ENCODE assay signal across 8 mouse cellular contexts in genomic region chr8:109777851-109778250, GRCm38 (mm10). TPM values are rescaled to one million over a fixed set of nuclear protein-coding genes. Genes with fewer than 3 reads are reported as not detected.
DNase-seq lines count a peak whose midpoint lies in the region; ATAC-seq and TF ChIP-seq lines count a peak whose summit lies in the region.

No protein-coding gene starts in this region.

- peak overlapping the region; percentile 85; the same call in 1 of the 2 replicates for H3K4me3 ChIP-seq in kidney, adult 2 months (ENCODE audit: insufficient read depth, low read depth, low read length)
- H3K4me3 ChIP-seq in hindbrain, embryonic 10.5 days: peak overlapping the region; percentile 88
- peak overlapping the region; percentile 62 for H3K4me3 ChIP-seq in midbrain, embryonic 11.5 days (ENCODE audit: low read depth, low read length)

- peaks cover 7% of the 10 kb centered on the region for H3K4me1 ChIP-seq in kidney, adult 2 months (ENCODE audit: control insufficient read depth, insufficient read depth, low read length)
- H3K4me1 ChIP-seq in hindbrain, embryonic 10.5 days (replicated peaks): peaks cover 16% of the 10 kb centered on the region
- H3K4me1 ChIP-seq in midbrain, embryonic 11.5 days (ENCODE audit: control insufficient read depth, insufficient read depth, low read length): peaks cover 12% of the 10 kb centered on the region

- peak; percentile 6; the same call in 1 of the 2 replicates for ATAC-seq in midbrain, embryonic 11.5 days (ENCODE audit: low FRiP score)

- H3K36me3 ChIP-seq in kidney, adult 2 months (ENCODE audit: control insufficient read depth, insufficient read depth, low read length): no peaks in the 10 kb centered on the region
- H3K36me3 ChIP-seq in hindbrain, embryonic 10.5 days: no peaks in the 10 kb centered on the region
- H3K36me3 ChIP-seq in midbrain, embryonic 11.5 days (ENCODE audit: control insufficient read depth, insufficient read depth, low read length): no peaks in the 10 kb centered on the region

- H3K27ac ChIP-seq in kidney, adult 2 months (ENCODE audit: insufficient read depth, low read depth, low read length): peak overlapping the region; percentile 70; the same call in 1 of the 2 replicates
- H3K27ac ChIP-seq in hindbrain, embryonic 10.5 days: no peak overlapping the region
- H3K27ac ChIP-seq in midbrain, embryonic 11.5 days (ENCODE audit: low read depth, low read length): no peak overlapping the region

- WGBS in kidney, adult 2 months: 17% methylated on average over 5 of the region's 5 CpGs
- 31% methylated on average over 5 of the region's 5 CpGs for WGBS in hindbrain, embryonic 10.5 days
- 27% methylated on average over 5 of the region's 5 CpGs for WGBS in midbrain, embryonic 11.5 days

- H3K9me3 ChIP-seq in hindbrain, embryonic 10.5 days: no peaks in the 10 kb centered on the region
- no peaks in the 10 kb centered on the region for H3K9me3 ChIP-seq in midbrain, embryonic 11.5 days (ENCODE audit: control insufficient read depth, low read length)

- no peak for TF ChIP-seq POLR2A in kidney, adult 2 months (IDR thresholded peaks at IDR 0.05; ENCODE audit: low read depth, low read length)

- no peak for TF ChIP-seq CTCF in kidney, adult 2 months (conservative IDR thresholded peaks at IDR 0.05; ENCODE audit: insufficient read depth, insufficient read length, low read depth, low read length)

- H3K4me2 ChIP-seq in midbrain, embryonic 11.5 days: peak overlapping the region; percentile 88

- H3K9ac ChIP-seq in midbrain, embryonic 11.5 days (ENCODE audit: low read length): peak overlapping the region; percentile 96; the same call in 1 of the 2 replicates

- no peaks in the 10 kb centered on the region for H3K27me3 ChIP-seq in kidney, adult 2 months (replicated peaks; ENCODE audit: control insufficient read depth, insufficient read depth, low read length)
- peaks cover 2% of the 10 kb centered on the region; the same call in 1 of the 2 replicates for H3K27me3 ChIP-seq in hindbrain, embryonic 10.5 days (ENCODE audit: insufficient read depth, poor library complexity, severe bottlenecking)
- no peaks in the 10 kb centered on the region; the same call in 1 of the 2 replicates for H3K27me3 ChIP-seq in midbrain, embryonic 11.5 days (ENCODE audit: control insufficient read depth, insufficient read depth, low read length)

- DNase-seq in kidney, adult 2 months: peak; percentile 60
- DNase-seq in kidney, postnatal 4 days: no peak
- DNase-seq in ZHBTc4 (ENCODE audit: low read depth, low spot score): peak; percentile 10
- DNase-seq in hindbrain, embryonic 10.5 days (ENCODE audit: low spot score): no peak
- DNase-seq in midbrain, embryonic 11.5 days (ENCODE audit: low spot score, missing footprints): peak; percentile 87
- DNase-seq in frontal cortex, adult 2 months (ENCODE audit: extremely low spot score in 1 of 2, low spot score in 1 of 2): no peak
- no peak for DNase-seq in cerebellum, adult 18-20 months
- no peak for DNase-seq in embryo, embryonic 10 days (ENCODE audit: low spot score)

RNA-seq across cellular contexts. Expression of gene Ap1g1, which starts 0.5 kb away (rescaled TPM):
- 67.0 and 72.0 TPM in 2 replicates for polyA plus RNA-seq in kidney, adult 2 months (2012; rRNA removed)
- polyA plus RNA-seq in hindbrain, embryonic 10.5 days (2016; fragmentation: Nextera tagmentation; extraction: Ambion mirVana): 44.8 and 45.3 TPM in 2 replicates
- polyA plus RNA-seq in midbrain, embryonic 11.5 days (2014; fragmentation: Nextera tagmentation; extraction: Ambion mirVana): 41.6 and 47.3 TPM in 2 replicates
- polyA plus RNA-seq in frontal cortex, adult 2 months (2012; rRNA removed): 64.4 and 70.2 TPM in 2 replicates

RNA-seq across cellular contexts. Expression of gene Atxn1l, which starts 40.3 kb away (rescaled TPM):
- 16.9 and 17.2 TPM in 2 replicates for polyA plus RNA-seq in kidney, adult 2 months (2012; rRNA removed)
- 6.2 and 7.4 TPM in 2 replicates for polyA plus RNA-seq in hindbrain, embryonic 10.5 days (2016; fragmentation: Nextera tagmentation; extraction: Ambion mirVana)
- polyA plus RNA-seq in midbrain, embryonic 11.5 days (2014; fragmentation: Nextera tagmentation; extraction: Ambion mirVana): 4.9 and 5.4 TPM in 2 replicates
- polyA plus RNA-seq in frontal cortex, adult 2 months (2012; rRNA removed): 15.0 and 15.4 TPM in 2 replicates

Comparison
In these comparisons a context has a peak if more than half of its experiments do, and no peak if none do; other contexts are left out.
1. DNase-seq: peak in kidney, adult 2 months (single experiment), ZHBTc4 (single experiment) and midbrain, embryonic 11.5 days (single experiment); none in kidney, postnatal 4 days (0 of 2), hindbrain, embryonic 10.5 days (single experiment), frontal cortex, adult 2 months (0 of 2), cerebellum, adult 18-20 months (0 of 2) and embryo, embryonic 10 days (single experiment).
2. Peak in every context shown above with its lines, with median percentiles within 50 percentile points of each other: H3K4me3 ChIP-seq.